Mouse (Mus musculus): ENCODE measurements at regions not wholly inside any gene's neighbourhood (a gene's known extent, or its start where the extent isn't known, plus 50 kb on each side); places are given as distances from the start of the nearest gene placed in this dataset.

GRCm38 (mm10) chr13:25562746-25563145, 292.4 kb upstream of the Nrsn1 start:
- H3K4me1 ChIP-seq (replicated peaks; ENCODE audit: control insufficient read depth, insufficient read depth, low read length): no peaks in the 10 kb centered on the region
- no peaks in the 10 kb centered on the region for H3K9me3 ChIP-seq (ENCODE audit: control insufficient read depth, low read length)
- ATAC-seq (ENCODE audit: low FRiP score) (peak; percentile 47), DNase-seq (ENCODE audit: low spot score) (peak; percentile 80)
- no peak overlapping the region for H3K4me2 ChIP-seq (replicated peaks; ENCODE audit: low read depth, low read length)
- H3K4me3 ChIP-seq (ENCODE audit: low read depth, low read length): no peak overlapping the region
- H3K27ac ChIP-seq (ENCODE audit: low read depth, low read length): no peak overlapping the region
- no peaks in the 10 kb centered on the region for H3K36me3 ChIP-seq (ENCODE audit: control insufficient read depth, insufficient read depth, low read length)
- 19% methylated on average over 2 of the region's 2 CpGs for WGBS
- H3K9ac ChIP-seq (ENCODE audit: low read depth, low read length): no peak overlapping the region
- H3K27me3 ChIP-seq (ENCODE audit: control insufficient read depth, insufficient read depth, low read length): no peaks in the 10 kb centered on the region

- no peak overlapping the region for H3K9ac ChIP-seq (ENCODE audit: low read depth, low read length)
- H3K9me3 ChIP-seq (ENCODE audit: control insufficient read depth, low read length): no peaks in the 10 kb centered on the region
- H3K4me1 ChIP-seq (replicated peaks; ENCODE audit: control insufficient read depth, insufficient read depth, low read length): no peaks in the 10 kb centered on the region
- H3K36me3 ChIP-seq (ENCODE audit: control insufficient read depth, insufficient read depth, low read length): no peaks in the 10 kb centered on the region
- H3K27ac ChIP-seq (ENCODE audit: low read depth, low read length): no peak overlapping the region
- H3K27me3 ChIP-seq (ENCODE audit: control insufficient read depth, insufficient read depth, low read length): no peaks in the 10 kb centered on the region
- H3K4me2 ChIP-seq (replicated peaks; ENCODE audit: low read depth, low read length): no peak overlapping the region
- DNase-seq (ENCODE audit: low spot score) (no peak), ATAC-seq (ENCODE audit: low FRiP score) (no peak)
- H3K4me3 ChIP-seq (ENCODE audit: low read depth, low read length): no peak overlapping the region
- WGBS: 59% methylated on average over 2 of the region's 2 CpGs
Measured at GRCm38 (mm10) chr13:25560339-25560738, 290.0 kb upstream of the Nrsn1 start.

GRCm38 (mm10) chr13:25554962-25555361, 284.7 kb upstream of the Nrsn1 start:
- Histone ChIP-seq H3K27ac (ENCODE audit: low read depth, low read length) (no peak overlapping the region), H3K36me3 (ENCODE audit: control insufficient read depth, insufficient read depth, low read length) (no peaks in the 10 kb centered on the region), H3K9ac (ENCODE audit: low read depth, low read length) (no peak overlapping the region), H3K9me3 (ENCODE audit: control insufficient read depth, low read length) (no peaks in the 10 kb centered on the region), H3K4me3 (ENCODE audit: low read depth, low read length) (no peak overlapping the region), H3K4me2 (replicated peaks; ENCODE audit: low read depth, low read length) (no peak overlapping the region), H3K27me3 (ENCODE audit: control insufficient read depth, insufficient read depth, low read length) (no peaks in the 10 kb centered on the region), H3K4me1 (replicated peaks; ENCODE audit: control insufficient read depth, insufficient read depth, low read length) (no peaks in the 10 kb centered on the region)
- WGBS: 60% methylated on average over 6 of the region's 6 CpGs
- peak; percentile 59; the same call in 1 of the 2 replicates for ATAC-seq (ENCODE audit: low FRiP score)
- DNase-seq (ENCODE audit: low spot score): peak; percentile 32

- ATAC-seq (ENCODE audit: low FRiP score): no peak
- no peak overlapping the region for H3K9ac ChIP-seq (ENCODE audit: low read depth, low read length)
Measured at GRCm38 (mm10) chr13:25548551-25548950, 278.2 kb upstream of the Nrsn1 start.

GRCm38 (mm10) chr13:25547150-25548145, 277.1 kb upstream of the Nrsn1 start:
- Histone ChIP-seq H3K36me3 (ENCODE audit: control insufficient read depth, insufficient read depth, low read length) (no peaks in the 10 kb centered on the region), H3K4me2 (replicated peaks; ENCODE audit: low read depth, low read length) (no peak overlapping the region), H3K9ac (ENCODE audit: low read depth, low read length) (no peak overlapping the region), H3K27me3 (ENCODE audit: control insufficient read depth, insufficient read depth, low read length) (no peaks in the 10 kb centered on the region), H3K4me1 (replicated peaks; ENCODE audit: control insufficient read depth, insufficient read depth, low read length) (no peaks in the 10 kb centered on the region), H3K9me3 (ENCODE audit: control insufficient read depth, low read length) (no peaks in the 10 kb centered on the region), H3K4me3 (ENCODE audit: low read depth, low read length) (no peak overlapping the region), H3K27ac (ENCODE audit: low read depth, low read length) (no peak overlapping the region)
- DNase-seq (ENCODE audit: low spot score): no peak
- no peak for ATAC-seq (ENCODE audit: low FRiP score)
- 80% methylated on average over 12 of the region's 12 CpGs for WGBS

More at GRCm38 (mm10) chr13:25548551-25548950, 278.2 kb upstream of the Nrsn1 start:
- 90% methylated on average over 9 of the region's 9 CpGs for WGBS
- H3K27me3 ChIP-seq (ENCODE audit: control insufficient read depth, insufficient read depth, low read length): no peaks in the 10 kb centered on the region
- no peak for DNase-seq (ENCODE audit: low spot score)
- no peak overlapping the region for H3K4me3 ChIP-seq (ENCODE audit: low read depth, low read length)
- no peak overlapping the region for H3K27ac ChIP-seq (ENCODE audit: low read depth, low read length)
- H3K4me1 ChIP-seq (replicated peaks; ENCODE audit: control insufficient read depth, insufficient read depth, low read length): no peaks in the 10 kb centered on the region
- no peaks in the 10 kb centered on the region for H3K9me3 ChIP-seq (ENCODE audit: control insufficient read depth, low read length)
- H3K36me3 ChIP-seq (ENCODE audit: control insufficient read depth, insufficient read depth, low read length): no peaks in the 10 kb centered on the region
- H3K4me2 ChIP-seq (replicated peaks; ENCODE audit: low read depth, low read length): no peak overlapping the region

- H3K36me3 ChIP-seq (ENCODE audit: control insufficient read depth, insufficient read depth, low read length): no peaks in the 10 kb centered on the region
- H3K9ac ChIP-seq (ENCODE audit: low read depth, low read length): no peak overlapping the region
- no peak overlapping the region for H3K27ac ChIP-seq (ENCODE audit: low read depth, low read length)
- no peak overlapping the region for H3K4me2 ChIP-seq (replicated peaks; ENCODE audit: low read depth, low read length)
- H3K4me3 ChIP-seq (ENCODE audit: low read depth, low read length): no peak overlapping the region
- no peak for ATAC-seq (ENCODE audit: low FRiP score)
- H3K4me1 ChIP-seq (replicated peaks; ENCODE audit: control insufficient read depth, insufficient read depth, low read length): no peaks in the 10 kb centered on the region
- 51% methylated on average over 3 of the region's 3 CpGs for WGBS
- no peaks in the 10 kb centered on the region for H3K27me3 ChIP-seq (ENCODE audit: control insufficient read depth, insufficient read depth, low read length)
- no peak for DNase-seq (ENCODE audit: low spot score)
- H3K9me3 ChIP-seq (ENCODE audit: control insufficient read depth, low read length): no peaks in the 10 kb centered on the region
Measured at GRCm38 (mm10) chr13:25524094-25524493, 253.8 kb upstream of the Nrsn1 start.

- DNase-seq (ENCODE audit: low spot score): no peak
- no peak for ATAC-seq (ENCODE audit: low FRiP score)
Measured at GRCm38 (mm10) chr13:25507355-25507754, 237.1 kb upstream of the Nrsn1 start.

GRCm38 (mm10) chr13:25494492-25495034, 224.3 kb upstream of the Nrsn1 start:
- H3K9ac ChIP-seq (ENCODE audit: low read depth, low read length): no peak overlapping the region
- WGBS: 65% methylated on average over 7 of the region's 7 CpGs
- no peak for ATAC-seq (ENCODE audit: low FRiP score)
- H3K27ac ChIP-seq (ENCODE audit: low read depth, low read length): no peak overlapping the region
- no peaks in the 10 kb centered on the region for H3K9me3 ChIP-seq (ENCODE audit: control insufficient read depth, low read length)
- no peak overlapping the region for H3K4me3 ChIP-seq (ENCODE audit: low read depth, low read length)
- no peaks in the 10 kb centered on the region for H3K27me3 ChIP-seq (ENCODE audit: control insufficient read depth, insufficient read depth, low read length)
- no peaks in the 10 kb centered on the region for H3K36me3 ChIP-seq (ENCODE audit: control insufficient read depth, insufficient read depth, low read length)
- H3K4me2 ChIP-seq (replicated peaks; ENCODE audit: low read depth, low read length): no peak overlapping the region
- H3K4me1 ChIP-seq (replicated peaks; ENCODE audit: control insufficient read depth, insufficient read depth, low read length): no peaks in the 10 kb centered on the region
- no peak for DNase-seq (ENCODE audit: low spot score)

More at GRCm38 (mm10) chr13:25507355-25507754, 237.1 kb upstream of the Nrsn1 start:
- no peak overlapping the region for H3K4me2 ChIP-seq (replicated peaks; ENCODE audit: low read depth, low read length)
- no peaks in the 10 kb centered on the region for H3K27me3 ChIP-seq (ENCODE audit: control insufficient read depth, insufficient read depth, low read length)
- H3K36me3 ChIP-seq (ENCODE audit: control insufficient read depth, insufficient read depth, low read length): no peaks in the 10 kb centered on the region
- no peak overlapping the region for H3K4me3 ChIP-seq (ENCODE audit: low read depth, low read length)
- no peaks in the 10 kb centered on the region for H3K9me3 ChIP-seq (ENCODE audit: control insufficient read depth, low read length)
- H3K27ac ChIP-seq (ENCODE audit: low read depth, low read length): no peak overlapping the region
- no peaks in the 10 kb centered on the region for H3K4me1 ChIP-seq (replicated peaks; ENCODE audit: control insufficient read depth, insufficient read depth, low read length)
- no peak overlapping the region for H3K9ac ChIP-seq (ENCODE audit: low read depth, low read length)

GRCm38 (mm10) chr13:25490036-25490435, 219.7 kb upstream of the Nrsn1 start:
- Histone ChIP-seq H3K27me3 (ENCODE audit: control insufficient read depth, insufficient read depth, low read length) (no peaks in the 10 kb centered on the region), H3K9ac (ENCODE audit: low read depth, low read length) (no peak overlapping the region), H3K9me3 (ENCODE audit: control insufficient read depth, low read length) (no peaks in the 10 kb centered on the region), H3K27ac (ENCODE audit: low read depth, low read length) (no peak overlapping the region), H3K36me3 (ENCODE audit: control insufficient read depth, insufficient read depth, low read length) (no peaks in the 10 kb centered on the region), H3K4me3 (ENCODE audit: low read depth, low read length) (no peak overlapping the region), H3K4me2 (replicated peaks; ENCODE audit: low read depth, low read length) (no peak overlapping the region), H3K4me1 (replicated peaks; ENCODE audit: control insufficient read depth, insufficient read depth, low read length) (no peaks in the 10 kb centered on the region)
- ATAC-seq (ENCODE audit: low FRiP score) (no peak), DNase-seq (ENCODE audit: low spot score) (no peak)
- WGBS: 70% methylated on average over 4 of the region's 4 CpGs
